Mouse (Mus musculus): ENCODE measurements around the gene Gm29609.

GRCm38 (mm10) chr5:31199893-31200292, 20.2 kb upstream of the Gm29609 start:
- TF ChIP-seq CTCF (IDR thresholded peaks at IDR 0.05; ENCODE audit: low read depth) (no peak; the same call in 1 of the 2 replicates), EP300 (IDR thresholded peaks at IDR 0.05; ENCODE audit: low read depth) (no peak)

All from heart, postnatal 0 days (tissue).